Mouse (Mus musculus) olfactory bulb, adult 2 months (tissue): Measurements from ENCODE around the gene Slc25a12. TPM values are rescaled to one million over a fixed set of nuclear protein-coding genes. Genes with fewer than 3 reads are reported as not detected.

Experiments used
- H3K27ac ChIP-seq: fragments of 200-500 bp; 2 replicates; pipeline ENCODE4 v1.5.1; 2012; ENCODE audit warnings: low read depth, low read length; ENCODE audit not compliant: insufficient read depth
- H3K4me1 ChIP-seq: fragments of 200-500 bp; 2 replicates; pipeline ENCODE4 v1.6.1; 2012; ENCODE audit warnings: low read length; ENCODE audit not compliant: control insufficient read depth, insufficient read depth
- H3K4me3 ChIP-seq: fragments of 200-500 bp; 2 replicates; pipeline ENCODE4 v1.5.1; 2012; ENCODE audit warnings: mild to moderate bottlenecking, low read depth, low read length, moderate library complexity; ENCODE audit not compliant: insufficient read depth
- CTCF ChIP-seq: fragments of 200-500 bp; IDR thresholded peaks from 2 replicates; pipeline ENCODE4 v1.5.1; 2012; ENCODE audit warnings: low read depth, mild to moderate bottlenecking, low read length, moderate library complexity; ENCODE audit not compliant: insufficient read depth
- POLR2A ChIP-seq: fragments of 200-500 bp; IDR thresholded peaks from 2 replicates; pipeline ENCODE4 v1.6.1; 2012; ENCODE audit warnings: mild to moderate bottlenecking, low read depth, low read length, moderate library complexity; ENCODE audit not compliant: insufficient read depth
- WGBS: fragments of 180-500 bp; shearing (Covaris S2); methylation state at CpG from one replicate; pipeline ENCODE4 v1.1.7; 2018; 5-methylcytosine and 5-hydroxymethylcytosine counted together
- polyA plus RNA-seq: library from polyadenylated mRNA; stranded (reverse); fragments of >200 nt; gene quantifications from 2 replicates; pipeline ENCODE4 v1.2.4, GENCODE M21; 2012; ENCODE audit warnings: low replicate concordance; ENCODE audit not compliant: missing spikeins, insufficient read depth, insufficient read length

The Slc25a12 gene
- polyA plus RNA-seq, 1 experiment, result not detected

- TF ChIP-seq POLR2A, result no peak
- no peak for TF ChIP-seq CTCF
- 83% methylated on average over 11 of the region's 11 CpGs for WGBS
- H3K4me1 ChIP-seq, result peaks cover 13% of the 10 kb centered on the region
- no peak overlapping the region for H3K27ac ChIP-seq
- no peak overlapping the region for H3K4me3 ChIP-seq
Measured at GRCm38 (mm10) chr2:71350904-71351726, 16.4 kb downstream of the Slc25a12 start.

GRCm38 (mm10) chr2:71350181-71350580, 17.4 kb downstream of the Slc25a12 start:
- peaks cover 13% of the 10 kb centered on the region for H3K4me1 ChIP-seq
- WGBS, result 71% methylated on average over 7 of the region's 7 CpGs
- H3K4me3 ChIP-seq, result no peak overlapping the region
- H3K27ac ChIP-seq, result no peak overlapping the region
- TF ChIP-seq POLR2A, result no peak
- TF ChIP-seq CTCF, result no peak

- no peak overlapping the region for H3K27ac ChIP-seq
- H3K4me3 ChIP-seq, result no peak overlapping the region
- H3K4me1 ChIP-seq, result peaks cover 13% of the 10 kb centered on the region
- 62% methylated on average over 2 of the region's 2 CpGs for WGBS
- no peak for TF ChIP-seq CTCF
Measured at GRCm38 (mm10) chr2:71349511-71349910, 18.0 kb downstream of the Slc25a12 start.

- TF ChIP-seq CTCF (no peak), POLR2A (no peak)
- H3K4me1 ChIP-seq, result peaks cover 8% of the 10 kb centered on the region
- H3K4me3 ChIP-seq, result no peak overlapping the region
- 89% methylated on average over 20 of the region's 20 CpGs for WGBS
- H3K27ac ChIP-seq, result no peak overlapping the region
Measured at GRCm38 (mm10) chr2:71347732-71348490, 19.6 kb downstream of the Slc25a12 start.

- H3K4me3 ChIP-seq, result no peak overlapping the region
- TF ChIP-seq POLR2A, result no peak
- TF ChIP-seq CTCF, result no peak
- 0 out of 2 replicates have a peak overlapping the region, but pooled peaks have one; percentile 76 for H3K27ac ChIP-seq
- H3K4me1 ChIP-seq, result peaks cover 8% of the 10 kb centered on the region
- WGBS, result 77% methylated on average over 10 of the region's 10 CpGs
Measured at GRCm38 (mm10) chr2:71347160-71347559, 20.4 kb downstream of the Slc25a12 start.

- no peak overlapping the region for H3K4me3 ChIP-seq
- WGBS, result 92% methylated on average over 10 of the region's 10 CpGs
- H3K4me1 ChIP-seq, result peaks cover 12% of the 10 kb centered on the region
- TF ChIP-seq POLR2A (no peak), CTCF (no peak)
- no peak overlapping the region for H3K27ac ChIP-seq
Measured at GRCm38 (mm10) chr2:71343884-71344640, 23.5 kb downstream of the Slc25a12 start.

GRCm38 (mm10) chr2:71340126-71340525, 27.4 kb downstream of the Slc25a12 start:
- no peak overlapping the region for H3K27ac ChIP-seq
- 44% methylated on average over 5 of the region's 5 CpGs for WGBS
- TF ChIP-seq POLR2A (no peak), CTCF (no peak)
- no peak overlapping the region for H3K4me3 ChIP-seq
- H3K4me1 ChIP-seq, result peaks cover 8% of the 10 kb centered on the region; the same call in 1 of the 2 replicates

GRCm38 (mm10) chr2:71338145-71338796, 29.3 kb downstream of the Slc25a12 start:
- WGBS, result 84% methylated on average over 12 of the region's 12 CpGs
- H3K4me1 ChIP-seq, result peaks cover 12% of the 10 kb centered on the region; the same call in 1 of the 2 replicates
- H3K4me3 ChIP-seq, result no peak overlapping the region
- TF ChIP-seq POLR2A (no peak), CTCF (no peak)
- H3K27ac ChIP-seq, result no peak overlapping the region
